Mouse (Mus musculus) stomach, embryonic 15.5 days (tissue): ENCODE measurements around the gene Tapt1. TPM values are rescaled to one million over a fixed set of nuclear protein-coding genes. Genes with fewer than 3 reads are reported as not detected.

Source experiments
- ATAC-seq: fragments of 200-750 bp; cut with Nextera tagmentation; 2 replicates; pipeline ENCODE4 v1.8.0; 2017; ENCODE audit warnings: low read depth, moderate number of reproducible peaks, moderate TSS enrichment; ENCODE audit not compliant: insufficient read depth, low FRiP score
- H3K27ac ChIP-seq: fragments of 300-500 bp; sonication (generic); 2 replicates; pipeline ENCODE4 v1.5.1; 2015; ENCODE audit warnings: mild to moderate bottlenecking, inconsistent platforms
- H3K27me3 ChIP-seq: fragments of 300-500 bp; sonication (generic); replicated peaks from 2 replicates; pipeline ENCODE4 v1.6.1; 2015; ENCODE audit warnings: inconsistent platforms
- H3K36me3 ChIP-seq: fragments of 300-500 bp; sonication (generic); 2 replicates; pipeline ENCODE4 v1.6.1; 2015; ENCODE audit warnings: inconsistent platforms
- H3K4me1 ChIP-seq: fragments of 300-500 bp; sonication (generic); 2 replicates; pipeline ENCODE4 v1.6.1; 2015; ENCODE audit warnings: inconsistent platforms
- H3K4me2 ChIP-seq: fragments of 300-500 bp; sonication (generic); 2 replicates; pipeline ENCODE4 v1.6.1; 2015; ENCODE audit warnings: mild to moderate bottlenecking, inconsistent platforms
- H3K4me3 ChIP-seq: fragments of 300-500 bp; sonication (generic); replicated peaks from 2 replicates; pipeline ENCODE4 v1.5.1; 2015; ENCODE audit warnings: inconsistent platforms
- H3K9ac ChIP-seq: fragments of 300-500 bp; sonication (generic); 2 replicates; pipeline ENCODE4 v1.6.1; 2015; ENCODE audit warnings: inconsistent platforms
- H3K9me3 ChIP-seq: fragments of 300-500 bp; sonication (generic); 2 replicates; pipeline ENCODE4 v1.6.1; 2016; ENCODE audit warnings: inconsistent platforms
- WGBS: fragments of 180-500 bp; shearing (Covaris S2); methylation state at CpG from one replicate; pipeline ENCODE4 v1.1.7; 2015; 5-methylcytosine and 5-hydroxymethylcytosine counted together
- polyA plus RNA-seq: library from polyadenylated mRNA; unstranded; fragments of >200 nt; fragmentation: Nextera tagmentation; extraction: Ambion mirVana; gene quantifications from 2 replicates; pipeline ENCODE4 v1.2.1, GENCODE M21; 2015

Tapt1 gene
- polyA plus RNA-seq, 1 experiment from 2014 or later = 29.7 TPM

DNA sequence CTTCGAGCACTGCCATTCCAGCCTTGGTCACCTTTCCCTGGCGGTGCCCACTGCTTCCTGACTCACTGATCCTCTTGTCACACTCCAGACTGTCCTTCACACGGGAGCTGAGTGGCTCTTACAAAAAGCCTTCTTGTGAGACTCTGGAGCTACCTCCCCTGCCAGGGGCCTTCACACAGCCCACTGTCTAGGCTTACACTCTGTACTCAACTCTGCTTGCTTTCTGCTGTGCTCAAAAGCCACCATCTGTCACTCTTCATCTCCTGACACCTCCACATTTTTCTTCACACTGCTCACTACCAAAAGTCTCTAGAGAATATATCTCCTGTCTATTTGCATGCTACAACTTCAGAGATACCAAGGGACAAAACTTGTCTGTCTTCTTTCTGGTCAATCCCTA, 46.0 kb downstream of the Tapt1 start:
- no peak for ATAC-seq
- 86% methylated on average over 3 of the region's 3 CpGs for whole genome bisulfite sequencing

DNA sequence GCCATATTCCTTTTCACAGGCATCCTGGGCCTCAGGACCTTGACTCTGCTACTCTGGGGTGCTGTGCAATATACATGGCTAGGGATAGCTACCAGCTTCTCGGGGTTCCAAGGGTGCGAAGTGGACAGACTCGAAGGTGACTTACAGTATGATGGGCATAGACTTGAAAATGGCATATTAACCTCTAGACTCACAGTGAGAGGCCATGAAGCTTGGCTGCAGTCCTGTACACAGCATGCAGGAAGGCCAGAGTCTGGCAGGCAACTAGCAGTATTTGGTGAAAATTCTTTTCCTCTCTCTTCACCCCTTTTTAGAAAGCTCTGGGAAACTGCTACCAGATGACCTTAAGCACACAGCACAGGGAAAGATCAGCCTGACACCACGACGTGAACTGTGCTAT, 52.4 kb downstream of the Tapt1 start:
- no peak for ATAC-seq
- Histone ChIP-seq H3K36me3 (peaks cover 32% of the 10 kb centered on the region), H3K9ac (no peak overlapping the region), H3K4me3 (no peak overlapping the region), H3K4me2 (no peak overlapping the region), H3K4me1 (no peaks in the 10 kb centered on the region), H3K9me3 (no peaks in the 10 kb centered on the region), H3K27me3 (no peaks in the 10 kb centered on the region), H3K27ac (no peak overlapping the region)
- 86% methylated on average over 5 of the region's 5 CpGs for WGBS

More for the DNA sequence above, 46.0 kb downstream of the Tapt1 start:
- Histone ChIP-seq H3K36me3 (peaks cover 42% of the 10 kb centered on the region), H3K4me3 (no peak overlapping the region), H3K4me1 (no peaks in the 10 kb centered on the region), H3K27ac (no peak overlapping the region), H3K9me3 (no peaks in the 10 kb centered on the region), H3K27me3 (no peaks in the 10 kb centered on the region), H3K4me2 (no peak overlapping the region), H3K9ac (no peak overlapping the region)

DNA sequence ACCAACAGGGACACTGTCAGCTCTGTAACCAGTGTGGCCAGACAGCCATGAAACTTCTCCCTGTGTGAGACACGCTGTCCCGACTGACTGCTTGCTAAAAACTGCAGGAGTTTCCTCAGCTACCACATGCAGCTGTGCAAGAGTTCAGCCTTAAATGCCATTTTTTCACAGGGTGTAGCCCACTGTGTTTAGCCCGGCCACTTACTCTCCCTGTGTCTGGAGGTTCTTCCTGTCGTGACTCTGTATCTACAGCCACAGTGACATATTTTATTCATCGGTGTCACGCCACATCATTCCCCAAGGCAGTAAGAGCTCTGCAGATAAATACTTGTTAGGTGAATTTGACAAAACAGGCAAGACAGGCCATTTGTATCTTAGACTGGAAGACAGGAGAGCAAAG, 59.6 kb downstream of the Tapt1 start:
- H3K9me3 ChIP-seq = no peaks in the 10 kb centered on the region
- H3K9ac ChIP-seq = no peak overlapping the region
- no peak overlapping the region for H3K4me3 ChIP-seq
- H3K4me1 ChIP-seq = no peaks in the 10 kb centered on the region
- no peak overlapping the region for H3K27ac ChIP-seq
- no peaks in the 10 kb centered on the region for H3K36me3 ChIP-seq
- no peak overlapping the region for H3K4me2 ChIP-seq
- 71% methylated on average over 6 of the region's 6 CpGs for WGBS
- no peaks in the 10 kb centered on the region for H3K27me3 ChIP-seq
- no peak for ATAC-seq

DNA sequence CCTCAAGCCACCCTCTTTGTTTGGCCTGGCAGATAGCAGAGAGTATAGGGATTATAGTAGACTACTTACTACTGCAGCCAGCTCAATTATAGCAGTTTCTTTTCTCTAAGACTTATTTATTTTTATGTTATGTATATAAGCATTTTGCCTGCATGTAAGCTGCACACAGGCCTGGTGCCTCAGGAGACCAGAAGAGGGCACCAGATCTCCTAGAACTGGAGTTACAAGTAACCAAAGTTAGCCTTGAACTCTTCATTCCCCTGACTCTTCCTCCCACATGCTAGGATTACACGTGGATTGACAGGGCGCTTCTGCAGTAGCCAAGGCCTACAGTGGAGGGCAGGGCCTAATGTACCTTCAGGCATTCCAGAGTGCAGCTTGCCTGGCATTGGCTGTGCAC, 60.6 kb downstream of the Tapt1 start:
- H3K4me1 ChIP-seq = no peaks in the 10 kb centered on the region
- no peaks in the 10 kb centered on the region for H3K27me3 ChIP-seq
- H3K27ac ChIP-seq = no peak overlapping the region
- no peak overlapping the region for H3K9ac ChIP-seq
- no peaks in the 10 kb centered on the region for H3K9me3 ChIP-seq
- H3K4me2 ChIP-seq = no peak overlapping the region
- 45% methylated on average over 2 of the region's 2 CpGs for WGBS
- no peaks in the 10 kb centered on the region for H3K36me3 ChIP-seq
- no peak overlapping the region for H3K4me3 ChIP-seq
- no peak for ATAC-seq

DNA sequence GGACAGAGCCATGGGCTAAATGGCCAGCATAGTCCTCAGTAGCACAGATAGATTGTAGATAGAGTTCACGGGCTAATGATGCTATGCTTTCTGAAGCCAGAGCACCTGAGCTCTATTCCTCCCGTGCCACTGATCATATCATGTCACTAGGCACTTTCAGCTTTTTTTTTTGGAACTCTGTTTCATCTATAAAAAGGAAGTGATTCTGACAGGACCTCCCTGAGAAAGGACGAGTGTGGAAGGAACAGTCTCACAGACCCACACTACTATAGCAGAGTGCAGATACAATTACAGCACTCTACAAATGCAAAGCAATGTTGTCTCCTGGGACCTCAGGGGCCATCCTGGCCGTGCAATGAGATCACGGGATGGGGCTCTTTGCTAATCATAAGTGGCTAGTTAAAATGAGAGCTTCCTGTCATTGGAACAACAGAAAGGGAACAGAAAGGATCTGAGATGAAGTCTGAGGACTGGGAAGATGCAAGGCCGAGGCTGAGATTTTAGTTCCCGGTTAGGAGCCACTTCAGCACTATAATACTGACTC, 62.1 kb downstream of the Tapt1 start:
- H3K27ac ChIP-seq = no peak overlapping the region
- no peaks in the 10 kb centered on the region for H3K36me3 ChIP-seq
- WGBS = 54% methylated on average over 7 of the region's 7 CpGs
- H3K4me3 ChIP-seq = no peak overlapping the region
- no peaks in the 10 kb centered on the region for H3K27me3 ChIP-seq
- ATAC-seq = no peak
- H3K4me1 ChIP-seq = no peaks in the 10 kb centered on the region
- no peak overlapping the region for H3K9ac ChIP-seq
- H3K9me3 ChIP-seq = no peaks in the 10 kb centered on the region
- H3K4me2 ChIP-seq = no peak overlapping the region

DNA sequence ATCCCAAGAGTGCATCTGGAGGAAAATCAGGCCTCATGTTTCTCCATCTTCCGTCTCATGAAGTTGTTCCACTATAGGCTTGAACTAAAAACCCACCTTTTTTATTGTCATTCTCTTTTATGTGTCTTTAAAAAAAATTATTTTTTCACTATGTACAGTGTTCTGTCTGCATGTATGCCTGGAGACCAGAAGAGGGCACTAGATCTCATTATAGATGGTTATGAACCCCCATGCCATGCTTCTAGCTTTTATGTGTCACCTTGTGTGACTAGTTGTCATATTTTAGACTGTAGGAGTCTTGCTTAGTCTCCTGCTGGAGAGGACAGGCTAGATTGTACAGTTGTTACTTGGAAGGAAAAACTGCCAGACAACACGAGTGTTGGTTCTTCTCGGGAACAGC, 63.1 kb downstream of the Tapt1 start:
- WGBS = 92% methylated on average over 3 of the region's 3 CpGs
- no peak for ATAC-seq
- Histone ChIP-seq H3K4me1 (no peaks in the 10 kb centered on the region), H3K4me3 (no peak overlapping the region), H3K36me3 (no peaks in the 10 kb centered on the region), H3K9ac (no peak overlapping the region), H3K27ac (no peak overlapping the region), H3K4me2 (no peak overlapping the region), H3K9me3 (no peaks in the 10 kb centered on the region), H3K27me3 (no peaks in the 10 kb centered on the region)

DNA sequence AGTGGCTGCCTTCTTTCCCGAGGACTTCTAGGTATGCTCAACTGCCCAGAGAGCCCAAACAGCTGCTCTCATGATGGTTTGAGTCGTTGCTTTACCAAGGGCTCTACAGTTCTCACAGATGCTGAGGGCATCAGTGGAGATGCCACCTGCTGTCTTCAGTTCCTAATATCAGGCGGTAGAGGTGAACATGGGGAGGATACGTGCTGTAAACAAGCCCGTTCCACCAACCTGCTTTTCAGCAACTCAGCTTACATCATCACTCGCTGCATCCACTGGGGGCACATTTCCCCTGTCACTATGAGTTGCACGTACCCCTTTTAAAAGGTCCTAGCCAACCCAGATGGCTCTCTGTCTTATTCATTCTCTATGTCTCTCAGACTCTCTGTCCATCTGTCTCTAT, 63.6 kb downstream of the Tapt1 start:
- Histone ChIP-seq H3K27ac (no peak overlapping the region), H3K27me3 (no peaks in the 10 kb centered on the region), H3K36me3 (no peaks in the 10 kb centered on the region), H3K9me3 (no peaks in the 10 kb centered on the region), H3K4me2 (no peak overlapping the region), H3K4me1 (no peaks in the 10 kb centered on the region), H3K4me3 (no peak overlapping the region), H3K9ac (no peak overlapping the region)
- ATAC-seq = no peak
- 82% methylated on average over 7 of the region's 7 CpGs for WGBS

DNA sequence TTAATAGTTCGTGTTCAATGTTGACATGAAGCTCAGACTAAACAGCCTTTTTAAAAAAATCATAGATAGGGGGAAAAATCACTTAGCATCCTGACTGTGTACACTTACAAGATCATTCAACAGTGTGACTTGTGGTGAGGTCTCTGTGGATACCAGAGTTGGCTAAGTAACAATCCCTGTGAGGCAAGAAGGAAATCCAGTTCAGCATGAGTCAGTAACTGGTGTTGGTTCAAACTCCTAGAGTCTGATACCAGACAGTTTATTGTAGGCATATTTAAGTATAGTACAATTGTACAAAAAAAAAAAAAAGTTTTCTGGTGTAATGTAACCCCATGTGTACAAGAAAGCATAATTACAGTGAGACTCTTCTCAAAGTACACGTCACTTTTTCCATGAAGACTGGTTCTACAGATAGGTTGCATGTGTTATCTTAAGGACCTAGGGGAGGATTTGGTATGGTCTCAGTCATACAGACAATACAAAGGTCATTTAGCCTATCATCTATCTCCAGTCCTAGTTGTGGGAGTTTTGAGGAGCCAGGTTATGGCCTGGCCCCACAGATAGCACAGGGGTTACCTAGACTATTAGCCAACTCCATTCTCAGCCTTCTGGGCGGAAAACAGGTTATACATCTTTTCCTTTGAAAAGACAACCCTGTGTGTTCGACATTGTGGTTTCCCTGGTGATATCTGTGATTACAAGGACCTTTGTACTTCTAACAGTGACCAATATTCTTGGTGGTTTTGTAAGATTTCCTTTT, 66.6 kb downstream of the Tapt1 start:
- no peak overlapping the region for H3K27ac ChIP-seq
- WGBS = 49% methylated on average over 4 of the region's 4 CpGs
- no peak for ATAC-seq
- H3K36me3 ChIP-seq = no peaks in the 10 kb centered on the region
- H3K9me3 ChIP-seq = no peaks in the 10 kb centered on the region
- H3K4me3 ChIP-seq = no peak overlapping the region
- no peaks in the 10 kb centered on the region for H3K4me1 ChIP-seq
- no peak overlapping the region for H3K4me2 ChIP-seq
- no peaks in the 10 kb centered on the region for H3K27me3 ChIP-seq
- H3K9ac ChIP-seq = no peak overlapping the region

DNA sequence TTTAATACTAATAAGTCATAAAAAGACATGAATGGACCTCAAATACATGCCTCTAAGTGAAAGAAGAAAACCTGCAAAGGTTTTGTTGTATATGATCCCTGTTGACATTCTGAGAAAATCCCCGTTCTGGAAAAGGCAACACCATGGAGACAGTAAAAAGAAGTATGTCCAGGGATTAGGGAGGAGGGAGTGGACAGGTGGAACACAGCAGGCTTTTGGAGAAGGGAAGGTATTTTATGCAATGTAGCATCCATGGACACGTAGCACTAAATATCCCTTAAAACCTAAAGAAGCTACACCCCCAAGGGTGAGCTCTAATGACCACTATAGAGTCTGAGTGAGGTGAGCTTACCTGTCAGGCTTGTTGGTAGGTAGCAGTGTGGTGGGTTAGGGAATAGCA, 67.2 kb downstream of the Tapt1 start:
- H3K4me2 ChIP-seq = no peak overlapping the region
- no peak overlapping the region for H3K4me3 ChIP-seq
- H3K27me3 ChIP-seq = no peaks in the 10 kb centered on the region
- no peak overlapping the region for H3K27ac ChIP-seq
- ATAC-seq = no peak
- 72% methylated on average over 2 of the region's 2 CpGs for WGBS
- no peaks in the 10 kb centered on the region for H3K36me3 ChIP-seq
- H3K9ac ChIP-seq = no peak overlapping the region
- no peaks in the 10 kb centered on the region for H3K9me3 ChIP-seq
- no peaks in the 10 kb centered on the region for H3K4me1 ChIP-seq

DNA sequence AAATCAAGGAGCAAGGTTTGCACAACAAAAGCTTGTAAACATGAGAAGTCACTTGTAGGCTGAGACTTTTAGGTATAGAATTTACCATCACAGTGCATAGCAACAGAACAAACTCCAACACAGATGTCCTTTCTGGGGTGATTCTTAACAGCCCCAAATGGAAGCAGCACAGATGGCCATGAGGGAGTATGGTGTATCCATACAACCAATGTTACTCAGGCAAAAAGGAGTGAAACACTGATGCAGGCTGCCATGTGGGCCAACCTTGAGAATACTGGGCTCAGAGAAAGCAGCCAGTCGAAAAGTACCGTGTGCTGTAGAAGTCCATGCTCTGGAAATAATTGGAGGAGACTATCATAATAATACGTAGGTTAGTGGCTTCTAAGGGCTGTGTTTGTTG, 68.0 kb downstream of the Tapt1 start:
- ATAC-seq = no peak
- Histone ChIP-seq H3K27me3 (no peaks in the 10 kb centered on the region), H3K9ac (no peak overlapping the region), H3K9me3 (no peaks in the 10 kb centered on the region), H3K4me1 (no peaks in the 10 kb centered on the region), H3K27ac (no peak overlapping the region), H3K36me3 (no peaks in the 10 kb centered on the region), H3K4me2 (no peak overlapping the region), H3K4me3 (no peak overlapping the region)
- whole genome bisulfite sequencing = 96% methylated on average over 3 of the region's 3 CpGs

DNA sequence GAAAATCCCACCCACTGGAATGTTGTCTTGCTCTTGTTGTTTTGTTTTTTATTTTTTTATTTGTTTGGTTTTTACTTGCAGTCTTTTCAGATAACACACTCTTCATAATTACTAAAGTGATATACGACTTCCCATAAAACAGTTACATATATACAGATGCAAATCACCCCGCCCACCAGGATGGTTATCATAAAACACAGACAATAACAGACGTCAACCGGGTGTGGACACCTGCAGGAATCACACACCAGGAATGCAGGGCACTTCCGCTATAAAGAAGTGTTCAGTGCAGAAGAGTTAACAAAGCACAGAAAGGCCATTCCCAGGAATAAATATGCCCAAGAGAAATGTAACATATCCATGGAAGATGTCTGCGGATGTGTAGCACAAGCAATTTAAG, 68.7 kb downstream of the Tapt1 start:
- Histone ChIP-seq H3K4me2 (no peak overlapping the region), H3K9me3 (no peaks in the 10 kb centered on the region), H3K27me3 (no peaks in the 10 kb centered on the region), H3K36me3 (no peaks in the 10 kb centered on the region), H3K9ac (no peak overlapping the region), H3K27ac (no peak overlapping the region), H3K4me3 (no peak overlapping the region), H3K4me1 (no peaks in the 10 kb centered on the region)
- no peak for ATAC-seq
- WGBS = 76% methylated on average over 6 of the region's 6 CpGs

DNA sequence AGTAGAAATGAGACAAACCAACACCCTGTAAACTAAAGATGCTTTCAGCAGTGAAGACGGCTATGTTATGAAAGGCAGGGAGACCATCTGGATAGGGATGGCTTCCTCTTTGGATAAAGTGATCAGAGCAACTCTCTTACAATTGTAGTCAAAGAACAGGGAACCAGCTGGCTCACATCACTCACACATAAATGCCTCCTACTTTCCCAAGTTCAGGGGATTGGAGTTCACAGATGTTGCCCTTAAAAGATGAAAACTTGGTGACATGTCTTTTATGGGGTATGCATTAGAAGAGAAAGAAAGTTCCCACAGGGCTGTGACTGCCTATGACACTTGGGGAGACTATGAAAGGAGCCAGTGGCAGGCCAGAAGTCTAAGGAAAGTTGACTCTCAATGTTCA, 73.4 kb downstream of the Tapt1 start:
- Histone ChIP-seq H3K9ac (no peak overlapping the region), H3K4me2 (no peak overlapping the region), H3K4me3 (no peak overlapping the region), H3K4me1 (0 out of 2 replicates have a peak, but pooled peaks cover 4% of the 10 kb centered on the region), H3K9me3 (no peaks in the 10 kb centered on the region), H3K27me3 (no peaks in the 10 kb centered on the region), H3K36me3 (no peaks in the 10 kb centered on the region), H3K27ac (no peak overlapping the region)
- WGBS = 52% methylated on average over 1 of the region's 1 CpGs
- no peak for ATAC-seq
